Comparison of ENCODE assay signal across 14 mouse cellular contexts in the genomic region with DNA sequence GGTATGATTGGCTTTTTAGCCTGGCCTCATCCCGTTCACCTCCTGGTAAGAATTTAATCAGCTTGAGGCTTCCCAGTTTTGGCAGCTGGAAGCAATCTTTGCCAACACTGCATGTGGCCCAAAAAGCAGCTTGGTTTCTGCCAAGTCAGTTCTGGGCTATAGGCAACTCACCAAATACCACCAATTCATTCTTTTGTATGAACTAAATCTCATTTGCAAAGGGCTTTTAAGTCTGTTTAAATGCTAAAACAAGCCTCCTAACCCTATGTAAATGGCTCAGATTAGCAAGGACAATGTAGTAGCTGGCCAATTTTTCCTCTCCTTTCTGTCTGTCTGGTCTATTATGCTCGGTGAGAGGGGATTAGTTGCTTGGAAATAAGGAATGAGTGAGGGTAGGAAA.
A peak's percentile ranks its signal among the peaks of the same experiment; 100 is the strongest.
DNase-seq lines count a peak whose midpoint lies in the region; ATAC-seq and TF ChIP-seq lines count a peak whose summit lies in the region.
"Had no signal": no experiment of that assay in that cellular context is flagged by ENCODE, and none has a peak within 500 bp of the region (broad histone marks: within the 10 kb centered on the region; RNA-seq: fewer than 3 reads in every experiment).

No protein-coding gene starts in this region.

- TF ChIP-seq CTCF in gastrocnemius, adult 2 months (IDR thresholded peaks at IDR 0.05): no peak

- peaks cover 18% of the 10 kb centered on the region for H3K4me1 ChIP-seq in forebrain, embryonic 10.5 days
- peaks cover 8% of the 10 kb centered on the region; the same call in 1 of the 2 replicates for H3K4me1 ChIP-seq in midbrain, embryonic 11.5 days (ENCODE audit: control insufficient read depth, insufficient read depth, low read length)
- H3K4me1 ChIP-seq in kidney, embryonic 16.5 days (ENCODE audit: insufficient read depth, low read length): no peaks in the 10 kb centered on the region

- H3K4me2 ChIP-seq in midbrain, embryonic 11.5 days: no peak overlapping the region
- H3K4me2 ChIP-seq in kidney, embryonic 16.5 days (replicated peaks; ENCODE audit: low read depth, low read length): no peak overlapping the region

- ATAC-seq in midbrain, embryonic 11.5 days (ENCODE audit: low FRiP score): peak; percentile 91
- no peak for ATAC-seq in kidney, embryonic 16.5 days (ENCODE audit: low FRiP score, low TSS enrichment)

- H3K4me3 ChIP-seq in forebrain, embryonic 10.5 days: no peak overlapping the region
- no peak overlapping the region for H3K4me3 ChIP-seq in midbrain, embryonic 11.5 days (ENCODE audit: low read depth, low read length)
- no peak overlapping the region for H3K4me3 ChIP-seq in gastrocnemius, adult 2 months
- H3K4me3 ChIP-seq in kidney, embryonic 16.5 days (ENCODE audit: low read length): no peak overlapping the region

- intact Hi-C loops in gastrocnemius, adult 2 months (cut with DNase I): no loop called here

- peaks cover 88% of the 10 kb centered on the region for H3K27me3 ChIP-seq in forebrain, embryonic 10.5 days (ENCODE audit: poor library complexity, severe bottlenecking)
- H3K27me3 ChIP-seq in midbrain, embryonic 11.5 days (ENCODE audit: control insufficient read depth, insufficient read depth, low read length): peaks cover 15% of the 10 kb centered on the region; the same call in 1 of the 2 replicates
- no peaks in the 10 kb centered on the region for H3K27me3 ChIP-seq in kidney, embryonic 16.5 days (ENCODE audit: insufficient read depth, low read length)

- H3K9me3 ChIP-seq in forebrain, embryonic 10.5 days: peaks cover 22% of the 10 kb centered on the region
- H3K9me3 ChIP-seq in midbrain, embryonic 11.5 days (ENCODE audit: control insufficient read depth, low read length): peaks cover 9% of the 10 kb centered on the region
- H3K9me3 ChIP-seq in kidney, embryonic 16.5 days (ENCODE audit: low read length): 0 out of 2 replicates have a peak, but pooled peaks cover 9% of the 10 kb centered on the region

- DNase-seq in embryo, embryonic 10.5 days (ENCODE audit: low spot score): peak; percentile 30
- no peak for DNase-seq in embryo, embryonic 10 days (ENCODE audit: low spot score)
- peak; percentile 68 for DNase-seq in Muller cell, postnatal 12 days (ENCODE audit: inconsistent ontology term)
- peak; percentile 39 for DNase-seq in forebrain, embryonic 10.5 days (ENCODE audit: extremely low spot score, low spot score)
- no peak for DNase-seq in midbrain, embryonic 11.5 days (ENCODE audit: low spot score, missing footprints)
- no peak for DNase-seq in gastrocnemius, adult 2 months
- no peak for DNase-seq in neural tube, embryonic 10.5 days (ENCODE audit: extremely low spot score, low spot score)
- DNase-seq: adrenal gland, postnatal 10 days; cerebellum, adult 8-10 months; gastrocnemius, postnatal 36 days; kidney, adult 8-10 months; layer of hippocampus, adult 9-11 months; thymus, adult 2 months had no signal

- H3K27ac ChIP-seq in forebrain, embryonic 10.5 days: no peak overlapping the region
- H3K27ac ChIP-seq in midbrain, embryonic 11.5 days (ENCODE audit: low read depth, low read length): no peak overlapping the region
- H3K27ac ChIP-seq in gastrocnemius, adult 2 months: no peak overlapping the region
- H3K27ac ChIP-seq in kidney, embryonic 16.5 days (ENCODE audit: low read length): no peak overlapping the region

- H3K36me3 ChIP-seq in forebrain, embryonic 10.5 days (replicated peaks): no peaks in the 10 kb centered on the region
- no peaks in the 10 kb centered on the region for H3K36me3 ChIP-seq in midbrain, embryonic 11.5 days (ENCODE audit: control insufficient read depth, insufficient read depth, low read length)
- H3K36me3 ChIP-seq in kidney, embryonic 16.5 days (ENCODE audit: insufficient read depth, low read length): no peaks in the 10 kb centered on the region

- no peak overlapping the region for H3K9ac ChIP-seq in midbrain, embryonic 11.5 days (ENCODE audit: low read length)
- no peak overlapping the region for H3K9ac ChIP-seq in kidney, embryonic 16.5 days (replicated peaks; ENCODE audit: low read length)

- 6% methylated on average over 2 of the region's 2 CpGs for WGBS in forebrain, embryonic 10.5 days
- 2% methylated on average over 2 of the region's 2 CpGs for WGBS in midbrain, embryonic 11.5 days
- 77% methylated on average over 2 of the region's 2 CpGs for WGBS in kidney, embryonic 16.5 days

Comparison
In these comparisons a context has a peak if more than half of its experiments do, and no peak if none do; other contexts are left out.
1. DNase-seq: peak in embryo, embryonic 10.5 days (single experiment), Muller cell, postnatal 12 days (single experiment) and forebrain, embryonic 10.5 days (single experiment); none in embryo, embryonic 10 days (single experiment), midbrain, embryonic 11.5 days (single experiment), gastrocnemius, adult 2 months (single experiment) and neural tube, embryonic 10.5 days (single experiment).